Mouse (Mus musculus) urinary bladder, postnatal 25 days (tissue): ENCODE data around the gene Pgam2.

Experiments
- DNase-seq: peaks from one replicate; pipeline ENCODE4 v3.0.0; 2022; ENCODE audit warnings: low spot score

Gene Pgam2

GRCm38 (mm10) chr11:5805711-5806110 is 2.2 kb upstream of the Pgam2 start:
- DNase-seq, result no peak

- DNase-seq, result no peak
Measured at GRCm38 (mm10) chr11:5804174-5804573, 641 bp upstream of the Pgam2 start.

GRCm38 (mm10) chr11:5802457-5803217 is 896 bp downstream of the Pgam2 start:
- DNase-seq, result no peak

GRCm38 (mm10) chr11:5802005-5802404 is 1.5 kb downstream of the Pgam2 start:
- DNase-seq, result no peak

GRCm38 (mm10) chr11:5801511-5801910 is 2.0 kb downstream of the Pgam2 start:
- DNase-seq, result no peak

- DNase-seq, result no peak
Measured at GRCm38 (mm10) chr11:5799621-5800490, 3.7 kb downstream of the Pgam2 start.

- DNase-seq, result no peak
Measured at GRCm38 (mm10) chr11:5797928-5798327, 5.6 kb downstream of the Pgam2 start.

GRCm38 (mm10) chr11:5797371-5797770 is 6.2 kb downstream of the Pgam2 start:
- DNase-seq, result no peak

GRCm38 (mm10) chr11:5796939-5797338 is 6.6 kb downstream of the Pgam2 start:
- no peak for DNase-seq

GRCm38 (mm10) chr11:5795706-5796105 is 7.8 kb downstream of the Pgam2 start:
- DNase-seq, result no peak

- DNase-seq, result no peak
Measured at GRCm38 (mm10) chr11:5795290-5795689, 8.2 kb downstream of the Pgam2 start.

GRCm38 (mm10) chr11:5790431-5790830 is 13.1 kb downstream of the Pgam2 start:
- no peak for DNase-seq

GRCm38 (mm10) chr11:5789754-5790333 is 13.7 kb downstream of the Pgam2 start:
- DNase-seq, result peak; percentile 41

GRCm38 (mm10) chr11:5789071-5789753 is 14.3 kb downstream of the Pgam2 start:
- DNase-seq, result no peak

GRCm38 (mm10) chr11:5788056-5789014 is 15.2 kb downstream of the Pgam2 start, which contains the start of gene Dbnl:
Dbnl (plus strand) TSS chr11:5788488.
- peak; percentile 95 for DNase-seq

- no peak for DNase-seq
Measured at GRCm38 (mm10) chr11:5787671-5788055, 15.9 kb downstream of the Pgam2 start.

GRCm38 (mm10) chr11:5785732-5786131 is 17.8 kb downstream of the Pgam2 start:
- no peak for DNase-seq

- no peak for DNase-seq
Measured at GRCm38 (mm10) chr11:5782199-5782944, 21.2 kb downstream of the Pgam2 start.

GRCm38 (mm10) chr11:5780035-5780499 is 23.5 kb downstream of the Pgam2 start:
- DNase-seq, result no peak

GRCm38 (mm10) chr11:5778481-5778880 is 25.1 kb downstream of the Pgam2 start:
- DNase-seq, result no peak
